14 mouse cellular contexts compared by ENCODE assay signal in genomic region chr15:85233690-85234089, GRCm38 (mm10). TPM values are rescaled to one million over a fixed set of nuclear protein-coding genes. Genes with fewer than 3 reads are reported as not detected.
A peak's percentile ranks its signal among the peaks of the same experiment; 100 is the strongest.
DNase-seq lines count a peak whose midpoint lies in the region; ATAC-seq and TF ChIP-seq lines count a peak whose summit lies in the region.
"Had no signal": no experiment of that assay in that cellular context is flagged by ENCODE, and none has a peak within 500 bp of the region (broad histone marks: within the 10 kb centered on the region; RNA-seq: fewer than 3 reads in every experiment).

No protein-coding gene starts in this region.

- TF ChIP-seq POLR2A in spleen, adult 2 months (IDR thresholded peaks at IDR 0.05; ENCODE audit: low read depth, low read length), result no peak

- H3K4me2 ChIP-seq in intestine, embryonic 14.5 days (ENCODE audit: low read length), result no peak overlapping the region
- H3K4me2 ChIP-seq in stomach, postnatal 0 days (replicated peaks; ENCODE audit: low read depth), result no peak overlapping the region
- H3K4me2 ChIP-seq: kidney, embryonic 15.5 days; neural tube, embryonic 15.5 days had no signal

- no peak for TF ChIP-seq CTCF in spleen, adult 2 months (IDR thresholded peaks at IDR 0.05; ENCODE audit: extremely low read depth, insufficient read depth, insufficient read length, insufficient replicate concordance)
- TF ChIP-seq CTCF in stomach, postnatal 0 days (IDR thresholded peaks at IDR 0.05; ENCODE audit: low read depth), result no peak
- TF ChIP-seq CTCF in layer of hippocampus, adult 2 months (conservative IDR thresholded peaks at IDR 0.05), result no peak

- WGBS in spleen, adult 2 months, result 62% methylated on average over 4 of the region's 4 CpGs
- 84% methylated on average over 4 of the region's 4 CpGs for WGBS in intestine, embryonic 14.5 days
- 58% methylated on average over 4 of the region's 4 CpGs for WGBS in stomach, postnatal 0 days

- peak; percentile 29 to 34 for DNase-seq in cerebellum, postnatal 10 days
- DNase-seq in cerebellum, postnatal 4 days (ENCODE audit: low spot score in 2 of 2), result no peak
- no peak for DNase-seq in spleen, adult 2 months (ENCODE audit: low read depth in 1 of 2, low spot score in 2 of 2)
- no peak for DNase-seq in spleen, adult 18-20 months
- DNase-seq in intestine, embryonic 14.5 days (ENCODE audit: low spot score), result no peak
- DNase-seq in stomach, postnatal 0 days (ENCODE audit: low spot score), result peak; percentile 38
- no peak for DNase-seq in layer of hippocampus, adult 2 months (ENCODE audit: low spot score in 2 of 2)
- DNase-seq in natural killer cell, adult 2 months (ENCODE audit: low spot score in 2 of 2), result no peak
- DNase-seq: cerebellum, adult 8-10 months had no signal

- no peak overlapping the region for H3K9ac ChIP-seq in intestine, embryonic 14.5 days (ENCODE audit: low read length)
- no peak overlapping the region for H3K9ac ChIP-seq in stomach, postnatal 0 days (ENCODE audit: low read length)
- H3K9ac ChIP-seq: kidney, embryonic 15.5 days; neural tube, embryonic 15.5 days had no signal

- TF ChIP-seq EP300 in stomach, postnatal 0 days (optimal IDR thresholded peaks at IDR 0.05), result no peak

- peak overlapping the region; percentile 49 for H3K27ac ChIP-seq in spleen, adult 2 months (ENCODE audit: insufficient read depth, low read length)
- H3K27ac ChIP-seq in intestine, embryonic 14.5 days (ENCODE audit: low read depth), result peak overlapping the region; percentile 34; the same call in 1 of the 2 replicates
- peak overlapping the region; percentile 63 for H3K27ac ChIP-seq in stomach, postnatal 0 days (replicated peaks)
- no peak overlapping the region for H3K27ac ChIP-seq in layer of hippocampus, adult 2 months
- H3K27ac ChIP-seq: hindbrain, embryonic 10.5 days; kidney, embryonic 15.5 days; macrophage; neural tube, embryonic 15.5 days had no signal

- H3K4me1 ChIP-seq in spleen, adult 2 months (ENCODE audit: control insufficient read depth, insufficient read depth, insufficient read length), result no peaks in the 10 kb centered on the region
- no peaks in the 10 kb centered on the region for H3K4me1 ChIP-seq in intestine, embryonic 14.5 days (replicated peaks; ENCODE audit: control insufficient read depth, insufficient read depth, low read length)
- no peaks in the 10 kb centered on the region for H3K4me1 ChIP-seq in stomach, postnatal 0 days (replicated peaks; ENCODE audit: control insufficient read depth, insufficient read depth)
- H3K4me1 ChIP-seq: hindbrain, embryonic 10.5 days; neural tube, embryonic 15.5 days had no signal

- no peaks in the 10 kb centered on the region for H3K9me3 ChIP-seq in intestine, embryonic 14.5 days (ENCODE audit: control insufficient read depth, low read length)
- no peaks in the 10 kb centered on the region for H3K9me3 ChIP-seq in stomach, postnatal 0 days (ENCODE audit: control insufficient read depth, low read length)
- H3K9me3 ChIP-seq: hindbrain, embryonic 10.5 days; kidney, embryonic 15.5 days; neural tube, embryonic 15.5 days had no signal

- H3K27me3 ChIP-seq in spleen, adult 2 months (ENCODE audit: control insufficient read depth, insufficient read depth, low read length), result no peaks in the 10 kb centered on the region
- no peaks in the 10 kb centered on the region for H3K27me3 ChIP-seq in intestine, embryonic 14.5 days (replicated peaks; ENCODE audit: control insufficient read depth, insufficient read depth, low read length)
- no peaks in the 10 kb centered on the region for H3K27me3 ChIP-seq in stomach, postnatal 0 days (ENCODE audit: control insufficient read depth, insufficient read depth, low read length)
- H3K27me3 ChIP-seq: kidney, embryonic 15.5 days; neural tube, embryonic 15.5 days had no signal

- no peak overlapping the region for H3K4me3 ChIP-seq in spleen, adult 2 months (ENCODE audit: extremely low read depth, insufficient read depth, insufficient read length)
- no peak overlapping the region for H3K4me3 ChIP-seq in intestine, embryonic 14.5 days (ENCODE audit: low read depth, low read length)
- no peak overlapping the region for H3K4me3 ChIP-seq in stomach, postnatal 0 days (ENCODE audit: low read depth, low read length)
- no peak overlapping the region for H3K4me3 ChIP-seq in layer of hippocampus, adult 2 months
- H3K4me3 ChIP-seq: hindbrain, embryonic 10.5 days; kidney, embryonic 15.5 days; neural tube, embryonic 15.5 days had no signal

- no peaks in the 10 kb centered on the region for H3K36me3 ChIP-seq in spleen, adult 2 months (ENCODE audit: control insufficient read depth, insufficient read depth, low read length)
- peaks cover 88% of the 10 kb centered on the region for H3K36me3 ChIP-seq in intestine, embryonic 14.5 days (ENCODE audit: control insufficient read depth, insufficient read depth, low read length)
- peaks cover 9% of the 10 kb centered on the region; the same call in 1 of the 2 replicates for H3K36me3 ChIP-seq in stomach, postnatal 0 days (ENCODE audit: control insufficient read depth, insufficient read depth, low read length)

- ATAC-seq in intestine, embryonic 14.5 days (replicated peaks; ENCODE audit: low FRiP score, low TSS enrichment, low read depth), result peak; percentile 21
- peak; percentile 27; the same call in 1 of the 2 replicates for ATAC-seq in stomach, postnatal 0 days (ENCODE audit: low FRiP score, low TSS enrichment)

RNA-seq across cellular contexts. Expression of gene Fbln1, which starts 27.9 kb away (rescaled TPM):
- polyA plus RNA-seq in spleen, adult 2 months (2012; rRNA removed), result 5.5 and 5.6 TPM in 2 replicates
- 236 and 255 TPM in 2 replicates for polyA plus RNA-seq in intestine, embryonic 14.5 days (2014; fragmentation: Nextera tagmentation; extraction: Ambion mirVana)
- 109 and 112 TPM in 2 replicates for polyA plus RNA-seq in stomach, postnatal 0 days (2015; fragmentation: Nextera tagmentation; extraction: Ambion mirVana)
- 10 to 100 TPM; 13.4 to 13.8 TPM for total RNA-seq in layer of hippocampus, adult 2 months (2021)
- total RNA-seq: MEL had no signal
- polyA plus RNA-seq: macrophage had no signal

Comparison
In these comparisons a context has a peak if more than half of its experiments do, and no peak if none do; other contexts are left out.
1. DNase-seq: peak in cerebellum, postnatal 10 days (2 of 2) and stomach, postnatal 0 days (single experiment); none in cerebellum, postnatal 4 days (0 of 2), spleen, adult 2 months (0 of 2), spleen, adult 18-20 months (0 of 2), intestine, embryonic 14.5 days (single experiment), layer of hippocampus, adult 2 months (0 of 2) and natural killer cell, adult 2 months (0 of 2).
2. RNA of gene Fbln1, which starts 27.9 kb away (polyA plus RNA-seq): 236 to 255 TPM in intestine, embryonic 14.5 days and 109 to 112 TPM in stomach, postnatal 0 days; 5.5 to 5.6 TPM in spleen, adult 2 months; every median in the first group is over 10 times any median in the second.